Mouse (Mus musculus) spleen, postnatal 36 days (tissue): ENCODE measurements around the gene Rmnd5b.
A peak's percentile ranks its signal among the peaks of the same experiment; 100 is the strongest.
"Not testable (repeated sequence)": the region's sequence is repeated elsewhere in the genome, so short reads cannot be mapped to it uniquely, and the experiment has no call there.

Experiments used
- DNase-seq, 2 experiments: peaks; one replicate each; pipeline ENCODE4 v3.0.0; 2022; ENCODE audit warnings: low spot score in 2 of 2, mixed read lengths in 1 of 2

Rmnd5b gene

DNA sequence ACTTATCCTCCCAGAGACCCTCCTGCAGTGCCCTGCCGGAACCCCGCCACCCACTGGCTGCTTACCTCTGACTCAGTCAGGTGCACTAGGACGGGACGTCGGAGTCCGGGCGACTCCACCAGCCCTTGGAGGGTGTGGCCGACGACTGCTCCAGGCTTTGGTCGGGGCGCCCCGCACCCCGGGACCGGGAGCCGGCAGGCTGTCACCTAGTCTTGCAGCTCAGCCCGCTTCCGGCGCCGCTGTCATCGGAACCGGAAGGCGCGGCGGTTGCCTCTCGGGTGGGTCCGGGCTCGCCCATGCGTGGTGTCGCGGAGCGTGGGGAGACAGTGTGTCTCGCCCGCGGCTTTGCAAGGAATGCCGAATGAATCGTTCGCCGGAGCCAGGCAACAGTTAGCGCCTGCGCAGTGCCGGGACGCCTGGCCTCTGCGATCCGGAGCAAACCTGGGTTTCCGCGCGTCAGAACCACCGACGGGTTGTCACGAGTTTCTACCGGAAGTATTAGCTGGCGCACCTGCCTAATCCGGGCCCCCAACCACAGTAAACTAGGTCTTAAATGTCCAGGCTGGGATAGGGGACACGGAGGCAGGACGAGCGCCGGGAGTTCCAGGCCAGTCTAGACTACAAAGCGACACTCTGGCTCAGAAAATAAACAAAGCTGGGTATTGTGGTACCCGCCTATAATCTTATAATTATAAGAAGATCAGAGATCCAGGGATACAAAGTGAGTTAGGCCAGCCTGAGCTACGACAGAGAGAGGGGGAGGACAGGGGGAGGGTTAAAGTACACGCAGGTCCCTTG, at the start of gene Rmnd5b:
TSS of gene Rmnd5b (minus strand) at position 372 of the 798 bp plus-strand sequence.
- peak; percentile 81 to 83 for DNase-seq

DNA sequence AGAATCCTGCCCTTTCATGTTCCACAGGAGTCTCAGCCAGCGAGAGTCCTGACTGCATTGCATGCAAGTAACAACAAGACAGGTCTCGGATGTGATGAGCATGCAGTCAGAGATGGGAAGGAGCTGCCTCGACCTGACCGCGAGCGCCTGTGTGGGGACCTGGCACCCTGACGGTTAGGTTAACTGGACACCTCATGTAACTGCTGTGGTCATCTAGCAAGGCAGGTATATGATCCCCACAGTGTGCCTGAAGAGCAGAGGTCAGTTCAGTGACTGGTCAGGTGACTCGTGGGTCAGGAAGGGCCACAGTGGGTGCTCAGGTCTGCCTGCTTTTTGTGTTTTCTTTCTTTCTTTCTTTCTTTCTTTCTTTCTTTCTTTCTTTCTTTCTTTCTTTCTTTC, 46.3 kb upstream of the Rmnd5b start:
- peak in 1 of 2 experiments; percentile 4 for DNase-seq

DNA sequence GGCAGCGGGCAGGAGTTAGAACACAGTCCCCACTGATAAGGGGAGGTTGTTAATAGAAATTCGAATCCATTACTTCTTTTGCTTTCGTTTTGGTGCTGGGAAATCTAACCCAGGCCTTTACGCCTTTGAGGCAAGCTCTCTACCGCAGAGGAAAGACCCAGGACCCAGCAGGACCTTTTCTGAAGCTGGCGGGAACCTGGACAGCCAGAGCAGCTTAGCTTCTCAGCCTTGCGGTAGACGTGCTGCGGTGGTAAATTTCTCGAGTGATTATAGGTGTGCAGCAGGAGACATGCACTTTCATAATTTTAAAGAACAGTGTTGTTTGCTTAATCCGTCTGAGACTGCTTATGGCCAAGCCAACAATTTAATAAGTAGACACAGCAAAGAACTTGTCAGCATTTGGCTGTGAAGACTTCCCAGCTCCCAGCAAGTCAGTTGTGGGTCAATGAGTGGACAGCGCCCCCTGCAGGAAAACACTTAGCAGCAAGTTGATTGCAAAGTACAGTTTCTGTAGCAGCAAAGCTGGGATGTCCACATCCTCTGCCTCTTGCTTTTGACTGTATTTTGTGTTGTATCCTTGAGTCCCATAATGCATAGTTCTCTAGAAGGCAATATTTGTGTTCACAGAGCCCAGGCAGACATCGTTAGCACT, 45.8 kb upstream of the Rmnd5b start:
- DNase-seq: peak; percentile 78 to 86

DNA sequence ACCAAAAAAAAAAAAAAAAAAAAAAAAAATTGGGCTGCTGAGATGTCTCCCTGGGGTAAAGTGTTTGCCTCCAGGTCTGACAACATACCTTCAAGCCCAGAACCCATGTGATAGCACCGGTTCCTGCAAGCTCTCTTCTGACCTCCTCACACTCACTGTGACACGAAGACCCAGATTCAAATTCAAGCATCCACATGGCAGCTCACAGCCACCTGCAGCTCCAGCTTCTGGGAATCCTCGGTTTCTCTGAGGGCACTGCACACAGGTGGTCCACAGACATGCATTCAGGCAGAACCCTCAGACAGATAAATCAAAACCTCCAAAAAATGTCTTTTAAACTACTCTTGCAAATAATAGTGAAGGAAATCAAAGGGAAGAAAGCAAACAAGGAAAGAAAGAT, 43.8 kb upstream of the Rmnd5b start:
- DNase-seq: no peak

DNA sequence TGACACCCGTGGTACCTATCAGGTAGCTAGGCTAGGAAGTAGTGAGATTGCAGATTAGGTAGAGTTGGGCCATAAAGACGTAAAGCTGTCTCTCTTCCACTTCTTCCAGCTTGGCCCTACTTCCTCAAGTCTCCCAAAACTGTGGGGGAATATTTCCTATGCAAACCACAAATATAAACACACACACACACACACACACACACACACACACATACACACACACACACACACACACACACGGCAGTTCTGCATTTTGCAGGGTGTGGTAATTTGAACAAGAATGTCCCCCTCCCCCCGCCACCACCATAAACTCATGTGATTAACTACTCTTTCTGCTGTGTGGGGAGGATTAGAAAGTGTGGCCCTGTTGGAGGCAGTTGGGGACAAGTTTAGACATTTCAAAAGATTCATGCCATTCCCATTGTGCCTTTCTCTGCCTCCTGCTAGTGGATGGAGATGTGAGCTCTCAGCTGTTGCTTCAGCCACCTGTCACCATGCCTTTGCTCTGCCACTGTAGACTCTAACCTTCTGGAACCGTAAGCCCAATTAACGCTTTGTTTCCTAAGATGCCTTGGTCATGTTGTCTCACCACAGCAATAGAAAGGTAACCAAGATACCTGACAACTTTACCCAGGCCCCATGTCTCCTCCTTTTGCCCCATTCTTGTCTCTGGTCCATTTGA, 42.2 kb upstream of the Rmnd5b start:
- DNase-seq: peak in 1 of 2 experiments; percentile 19

DNA sequence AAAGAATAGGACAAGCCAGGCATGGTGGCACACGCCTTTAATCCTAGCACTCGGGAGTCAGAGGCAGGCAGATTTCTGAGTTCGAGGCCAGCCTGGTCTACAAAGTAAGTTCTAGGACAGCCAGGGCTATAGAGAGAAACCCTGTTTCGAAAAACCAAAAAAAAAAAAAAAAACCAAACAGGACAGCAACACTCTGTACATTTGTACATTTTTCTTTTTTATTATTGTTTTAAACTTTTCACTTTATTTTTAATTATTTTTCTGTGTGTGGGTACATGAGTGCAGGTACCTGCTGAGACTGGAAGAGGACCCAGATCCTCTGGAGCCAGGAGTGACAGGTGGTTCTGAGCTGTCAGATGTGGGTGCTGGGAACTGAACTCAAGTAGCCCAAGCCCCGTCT, 39.7 kb upstream of the Rmnd5b start:
- no peak for DNase-seq

DNA sequence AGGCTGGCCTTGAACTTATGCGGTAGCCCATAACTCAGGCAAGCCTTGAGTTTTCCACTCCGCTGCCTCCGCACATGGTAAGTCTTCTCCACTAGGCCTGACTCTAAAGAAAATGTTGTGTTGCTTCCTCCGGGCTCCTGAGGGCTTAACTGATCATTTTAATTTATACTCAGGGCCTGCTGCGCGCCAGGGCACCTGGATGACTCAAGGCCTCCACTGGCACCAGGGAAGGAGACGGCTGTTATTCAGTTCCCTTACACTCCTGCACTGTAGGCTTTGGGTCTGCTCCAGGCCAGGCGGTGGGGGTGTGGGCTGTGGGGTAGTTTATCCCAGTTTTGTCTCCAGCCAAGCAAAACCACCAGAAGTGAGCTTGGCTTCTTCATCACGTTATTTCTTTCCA, 37.6 kb upstream of the Rmnd5b start:
- DNase-seq: no peak

DNA sequence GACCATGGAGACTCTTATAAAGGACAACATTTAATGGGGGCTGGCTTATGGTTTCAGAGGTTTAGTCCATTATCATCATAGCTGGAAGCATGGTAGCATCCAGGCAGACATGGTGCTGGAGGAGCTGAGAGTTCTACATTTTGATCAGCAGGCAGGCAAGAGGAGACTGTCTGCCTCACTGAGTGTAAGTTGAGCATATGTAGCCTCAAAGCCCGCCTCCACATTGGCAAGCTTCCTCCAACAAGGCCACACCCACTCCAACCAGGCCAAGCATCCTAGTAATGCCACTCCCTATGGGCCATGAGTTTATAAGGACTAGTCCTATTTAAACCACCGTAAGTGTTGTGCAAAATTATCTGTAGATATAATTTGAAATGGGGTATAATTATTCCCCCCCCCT, 35.7 kb upstream of the Rmnd5b start:
- DNase-seq: no peak

DNA sequence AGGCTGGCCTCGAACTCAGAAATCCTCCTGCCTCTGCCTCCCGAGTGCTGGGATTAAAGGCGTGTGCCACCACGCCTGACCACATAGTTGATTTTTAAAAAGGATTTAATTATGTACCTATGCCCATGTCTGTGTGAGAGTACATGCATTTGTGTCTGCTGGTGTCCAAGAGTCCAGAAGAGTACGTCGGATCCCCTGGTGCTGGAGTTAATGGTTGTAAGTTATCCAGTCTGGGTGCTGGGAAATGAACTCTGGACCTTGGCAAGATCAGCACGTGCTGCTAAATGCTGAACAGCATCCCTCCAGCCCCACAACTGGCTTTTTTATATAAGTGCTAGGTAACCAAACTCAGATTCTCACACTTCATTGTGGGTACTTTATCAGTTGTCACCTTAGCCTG, 35.1 kb upstream of the Rmnd5b start:
- DNase-seq: no peak

DNA sequence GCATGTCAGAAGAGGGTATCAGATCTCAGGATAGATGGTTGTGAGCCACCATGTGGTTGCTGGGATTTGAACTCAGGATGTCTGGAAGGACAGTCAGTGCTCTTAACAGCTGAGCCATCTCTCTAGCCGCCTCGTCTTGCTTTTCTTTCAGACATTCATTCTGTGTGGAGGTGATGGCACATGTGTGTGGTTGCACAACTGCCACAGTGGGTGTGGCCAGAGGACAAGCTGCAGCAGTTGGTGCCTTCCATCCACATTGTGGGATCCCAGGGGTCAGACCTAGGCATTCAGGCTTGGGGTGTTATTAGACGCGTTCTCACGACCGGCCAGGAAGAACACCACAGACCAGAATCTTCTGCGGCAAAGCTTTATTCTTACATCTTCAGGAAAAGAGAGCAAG, 29.1 kb upstream of the Rmnd5b start:
- DNase-seq: not testable (repeated sequence)

DNA sequence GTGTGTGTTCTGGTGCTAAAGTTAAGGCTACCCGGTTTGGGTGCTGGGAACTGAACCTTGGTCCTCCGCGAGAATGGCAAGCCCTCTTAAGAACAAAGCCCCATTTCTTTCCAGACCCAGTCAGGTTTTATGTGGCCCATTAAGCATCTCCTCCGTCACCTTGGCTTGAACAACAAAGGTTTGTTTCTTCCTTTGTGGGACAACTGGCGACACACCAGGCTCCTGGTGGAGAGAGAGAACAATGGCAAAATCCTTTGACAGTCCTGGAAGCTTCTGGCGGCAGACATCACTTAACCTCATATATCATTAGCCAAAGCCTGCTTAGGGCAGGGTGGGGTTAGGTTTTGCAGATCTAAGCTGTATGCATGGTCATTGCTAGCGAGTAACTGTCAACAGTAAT, 26.9 kb upstream of the Rmnd5b start:
- no peak for DNase-seq

DNA sequence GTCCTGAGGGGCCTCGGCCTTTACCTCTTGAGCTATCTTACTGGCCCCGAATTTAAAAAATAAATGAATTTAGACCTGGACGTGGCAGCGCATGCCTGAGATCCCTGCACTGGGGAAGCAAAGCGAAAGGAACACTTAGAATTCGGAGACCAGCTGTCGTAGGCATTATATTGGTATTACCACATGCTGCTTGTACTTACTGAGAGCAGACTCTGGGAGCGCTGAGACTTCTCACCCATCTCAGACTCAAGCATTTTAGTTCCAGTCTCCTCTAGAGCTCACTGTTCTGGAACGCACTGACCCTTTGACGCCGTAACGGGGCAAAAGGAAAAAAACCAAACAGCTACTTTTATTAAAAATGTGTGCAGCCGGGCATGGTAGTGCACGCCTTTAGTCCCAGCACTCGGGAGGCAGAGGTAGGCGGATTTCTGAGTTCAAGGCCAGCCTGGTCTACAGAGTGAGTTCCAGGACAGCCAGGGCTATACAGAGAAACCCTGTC, 26.2 kb upstream of the Rmnd5b start:
- no peak for DNase-seq

DNA sequence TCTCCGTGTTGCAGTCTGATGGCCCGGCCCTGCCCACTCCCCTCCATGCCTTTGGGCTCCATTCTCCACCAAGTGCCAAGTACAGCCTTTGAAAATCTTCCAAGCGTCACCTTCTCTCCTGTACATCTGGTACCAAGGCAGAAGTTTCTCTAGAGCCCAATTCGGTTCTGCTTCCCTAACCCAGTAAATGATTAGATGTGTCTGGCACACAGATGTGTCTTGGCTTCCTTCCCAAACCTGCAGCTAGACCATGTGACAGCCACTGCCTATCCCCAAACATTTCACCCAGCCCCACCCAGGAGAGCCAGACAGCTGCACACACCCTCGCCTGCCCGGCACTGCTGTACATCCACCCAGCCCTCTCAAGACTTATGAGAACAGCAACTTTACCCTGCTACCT, 23.0 kb upstream of the Rmnd5b start:
- DNase-seq: no peak

DNA sequence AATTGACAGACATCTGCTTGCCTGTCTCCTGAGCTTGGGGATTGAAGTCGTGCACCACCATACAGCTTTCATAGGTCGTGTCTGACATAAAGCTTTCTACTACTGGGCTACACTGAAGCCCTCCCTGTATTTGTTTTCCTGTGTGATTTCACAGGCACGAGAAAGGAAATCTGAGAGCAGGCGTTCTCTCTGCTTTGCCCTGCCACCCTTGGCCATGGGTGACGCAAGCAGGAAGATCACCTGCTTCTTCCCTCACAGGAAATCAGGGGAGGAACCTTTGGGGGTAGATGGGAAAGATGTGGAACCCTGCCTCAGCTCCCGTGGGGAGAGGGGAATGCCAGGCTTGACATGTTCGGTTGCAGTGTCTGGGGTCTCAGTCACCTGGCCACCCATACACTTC, 22.6 kb upstream of the Rmnd5b start:
- no peak for DNase-seq

DNA sequence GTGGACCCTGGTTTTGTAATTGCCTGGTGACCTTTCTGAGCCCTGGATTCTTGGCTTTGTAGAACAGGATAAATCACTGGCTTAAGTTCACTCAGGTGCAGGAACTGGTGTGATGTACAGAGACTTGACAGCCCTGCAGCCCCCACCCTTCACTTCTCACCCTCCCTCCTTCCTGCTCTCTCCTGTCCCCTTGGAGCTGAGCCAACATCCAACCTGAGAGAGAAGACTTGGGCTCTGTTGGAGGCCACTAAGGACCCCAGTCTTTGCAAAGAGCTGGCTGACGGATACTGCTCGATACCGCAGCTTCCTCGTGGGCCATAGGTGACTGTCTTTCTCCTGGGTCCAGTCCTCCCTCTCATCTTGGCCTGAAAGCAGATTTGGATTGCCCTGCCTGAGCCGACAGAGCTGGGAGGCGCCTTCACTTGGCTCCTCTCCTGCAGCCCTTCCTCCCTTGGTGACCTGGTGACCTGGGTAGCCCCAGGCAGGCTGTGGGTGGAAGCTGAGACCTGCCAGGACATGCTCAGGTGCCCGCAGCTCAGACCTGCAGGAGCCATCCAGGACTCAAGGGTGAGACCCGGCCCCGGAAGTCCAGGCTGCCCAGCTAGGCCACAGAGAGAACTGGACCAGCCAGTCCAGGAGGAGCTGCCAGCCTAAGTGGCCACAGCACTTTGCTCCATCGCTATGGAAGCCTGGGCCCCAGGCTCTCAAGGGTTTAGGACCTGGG, 21.3 kb upstream of the Rmnd5b start:
- no peak for DNase-seq

DNA sequence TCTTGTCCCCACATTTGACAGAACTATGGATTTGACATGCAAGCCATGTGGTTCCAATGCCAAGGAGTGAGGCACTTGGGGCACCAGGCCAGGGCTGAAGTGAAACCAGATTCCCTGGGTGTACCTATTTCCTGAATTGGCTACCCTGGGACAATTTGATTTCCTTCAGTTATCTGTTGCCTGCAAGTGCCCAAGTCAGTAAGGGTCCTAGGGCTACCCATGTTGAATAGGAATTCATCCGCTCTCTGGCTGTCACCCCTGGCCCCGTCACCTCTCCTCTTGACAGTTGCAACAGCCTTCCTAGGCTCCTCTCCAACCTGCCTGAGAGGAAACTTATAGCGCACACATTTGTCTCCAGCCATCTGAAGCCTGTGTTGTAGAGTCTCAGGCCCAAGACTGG, 19.2 kb upstream of the Rmnd5b start:
- DNase-seq: no peak

DNA sequence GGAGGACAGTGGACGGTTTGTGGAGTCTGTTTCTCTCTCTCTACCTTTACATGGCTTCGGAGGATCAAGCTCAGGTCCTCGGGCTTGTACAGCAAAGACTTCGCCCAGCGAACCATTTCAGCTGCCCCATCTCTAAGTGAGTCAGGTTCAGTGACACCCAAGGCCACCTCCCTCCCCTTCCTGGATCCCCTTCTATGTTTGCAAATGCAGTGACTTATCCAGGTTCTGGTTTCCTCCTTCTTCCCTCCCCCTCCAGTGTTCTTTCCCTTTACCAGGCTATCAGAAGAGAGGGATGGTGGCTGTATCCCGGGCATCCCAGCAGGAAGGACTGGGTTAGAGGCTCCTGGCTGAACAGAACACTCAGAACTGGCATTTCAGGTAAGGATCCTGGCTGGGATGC, 18.0 kb upstream of the Rmnd5b start:
- DNase-seq: no peak

DNA sequence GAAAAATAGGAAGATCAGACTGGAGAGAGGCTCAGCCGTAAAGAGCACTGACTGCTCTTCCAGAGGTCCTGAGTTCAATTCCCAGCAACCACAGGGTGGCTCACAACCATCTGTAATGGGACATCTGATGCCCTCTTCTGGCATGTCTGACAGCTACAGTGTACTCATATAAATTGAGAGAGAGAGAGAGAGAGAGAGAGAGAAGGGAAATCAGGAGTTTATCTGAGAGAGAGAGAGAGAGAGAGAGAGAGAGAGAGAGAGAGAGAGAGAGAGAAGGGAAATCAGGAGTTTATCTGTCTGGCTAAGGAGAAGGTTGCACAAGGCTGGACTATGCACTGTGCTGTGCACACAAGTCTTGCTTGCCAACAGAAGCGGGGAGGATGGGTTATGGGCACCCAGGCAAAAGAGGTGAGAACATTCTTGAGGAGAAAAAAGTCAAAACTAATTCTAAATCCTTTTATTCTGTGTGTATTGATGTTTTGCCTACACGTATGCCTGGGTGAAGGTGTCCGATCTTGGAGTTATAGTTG, 17.3 kb upstream of the Rmnd5b start:
- DNase-seq: no peak

DNA sequence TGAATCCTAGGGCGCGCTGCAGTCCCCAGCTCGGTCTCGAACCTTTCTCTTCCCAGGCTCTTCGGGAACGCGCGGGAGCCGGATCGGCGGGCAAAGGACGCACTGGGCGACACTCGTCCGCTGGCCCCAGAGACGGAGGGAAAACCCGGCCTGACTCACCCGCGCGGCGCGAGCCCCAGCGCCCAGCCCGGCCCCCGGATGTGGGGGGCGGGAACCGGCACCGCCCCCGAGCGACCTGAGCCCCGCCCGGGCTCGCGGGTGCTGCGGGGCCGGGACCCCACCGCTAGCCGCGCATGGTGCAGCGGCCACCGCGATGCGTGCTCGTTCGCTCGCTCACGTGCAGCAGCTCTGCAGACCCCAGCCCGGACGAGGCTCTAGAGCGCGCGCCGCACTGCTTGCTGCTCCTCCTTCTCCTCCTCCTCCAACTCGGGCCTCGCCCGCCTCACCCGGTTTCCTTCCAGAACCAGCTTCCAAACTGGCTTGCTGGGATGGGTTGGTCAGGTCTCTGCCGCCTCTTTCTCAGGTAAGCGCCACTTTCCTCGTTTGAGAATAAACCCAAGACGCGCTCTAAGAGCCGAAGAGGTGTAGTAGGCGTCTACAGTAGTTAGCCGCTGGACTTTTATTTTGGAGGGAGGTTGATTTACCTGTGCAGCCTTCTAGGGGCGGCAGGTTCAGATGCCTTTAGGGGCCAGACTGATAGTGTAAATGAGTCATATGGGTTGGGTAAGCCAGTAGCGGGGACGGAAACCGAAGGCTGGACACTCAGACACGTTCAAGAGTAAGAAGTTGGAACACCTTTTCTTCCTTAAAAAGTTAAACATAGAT, 15.2 kb upstream of the Rmnd5b start, which contains the start of the genes N4bp3 and D930048N14Rik:
TSS of gene N4bp3 (minus strand) at position 152 of the 825 bp plus-strand sequence.
TSS of gene D930048N14Rik (plus strand) at position 264 of the 825 bp plus-strand sequence.
- DNase-seq: peak; percentile 80 to 81

DNA sequence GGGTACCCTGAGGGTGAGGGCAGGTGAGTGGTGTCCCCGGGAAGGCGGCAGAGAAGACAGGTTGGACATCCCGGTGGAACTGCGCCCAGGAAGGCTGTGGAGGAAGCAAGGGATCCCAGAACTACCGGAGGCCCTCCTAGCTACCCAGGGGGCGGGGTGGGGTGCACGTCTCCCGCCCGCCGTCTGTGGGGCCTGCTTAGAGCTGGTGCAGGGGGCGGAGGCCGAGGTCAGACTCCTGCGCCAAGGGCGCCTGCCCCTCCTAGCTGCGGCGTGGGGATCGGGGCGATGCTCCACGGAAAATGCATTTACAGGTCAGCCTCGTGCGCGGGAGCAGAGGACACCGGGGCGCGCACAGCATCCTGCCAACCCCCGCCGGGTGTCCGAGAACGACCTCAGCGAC, 14.6 kb upstream of the Rmnd5b start:
- peak in 1 of 2 experiments; percentile 33 for DNase-seq

DNA sequence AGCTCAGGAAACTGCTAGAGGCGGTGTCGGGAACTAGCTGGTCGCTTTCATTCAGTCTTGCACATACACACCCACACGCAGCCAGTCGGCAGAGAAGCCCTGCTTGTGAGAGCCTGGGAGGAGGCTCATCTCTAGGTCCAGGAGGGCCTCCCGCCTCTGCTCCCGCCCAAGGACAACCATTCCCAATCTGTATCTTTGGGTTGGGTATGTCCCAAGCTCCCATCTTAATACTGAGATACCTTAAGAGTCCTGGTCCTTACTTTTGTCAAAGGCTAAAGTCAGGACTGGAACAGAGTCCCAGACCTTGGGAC, 14.1 kb upstream of the Rmnd5b start:
- no peak for DNase-seq
